Mouse (Mus musculus): ENCODE measurements around the gene Smg5. TPM values are rescaled to one million over a fixed set of nuclear protein-coding genes. Genes with fewer than 3 reads are reported as not detected.

The Smg5 gene
- polyA plus RNA-seq, 1 experiment, result 84.5 TPM

DNA sequence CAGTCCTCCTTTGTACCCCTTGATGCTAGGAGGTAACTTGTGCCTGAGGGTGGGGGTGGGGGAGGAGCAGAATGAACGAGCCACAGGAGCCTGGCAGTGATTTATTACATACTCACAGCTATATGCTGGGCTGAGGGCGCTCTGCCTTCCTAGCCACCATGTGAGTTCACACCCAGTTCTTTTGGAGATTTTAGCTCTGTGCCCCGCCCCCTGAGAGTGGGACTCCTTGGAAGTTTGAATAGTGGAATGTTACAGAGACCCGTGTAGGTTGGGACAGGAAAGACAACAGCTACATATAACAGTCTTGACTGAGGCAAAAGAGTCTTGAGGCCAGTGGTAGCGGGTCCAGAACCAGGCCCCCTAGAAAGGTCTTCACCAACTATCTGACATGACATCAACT lies 7.1 kb upstream of the Smg5 start:
- Histone ChIP-seq H3K36me3 (ENCODE audit: control insufficient read depth, insufficient read depth) (peaks cover 13% of the 10 kb centered on the region), H3K27me3 (ENCODE audit: control insufficient read depth, insufficient read depth, insufficient read length) (no peaks in the 10 kb centered on the region), H3K4me3 (ENCODE audit: insufficient read depth, poor library complexity, severe bottlenecking) (no peak overlapping the region), H3ac (ENCODE audit: control insufficient read depth, insufficient read length, low read depth) (no peak overlapping the region), H3K79me3 (ENCODE audit: low read depth) (peaks cover 17% of the 10 kb centered on the region), H3K79me2 (ENCODE audit: control insufficient read depth, insufficient read depth) (peaks cover 22% of the 10 kb centered on the region)
- no peak for TF ChIP-seq MAX (IDR thresholded peaks at IDR 0.05)
- TF ChIP-seq CTCF (IDR thresholded peaks at IDR 0.05; ENCODE audit: control insufficient read depth, insufficient read depth, insufficient read length), result no peak
- no peak for TF ChIP-seq FOSL1 (IDR thresholded peaks at IDR 0.05; ENCODE audit: insufficient read depth, low read length, poor library complexity, severe bottlenecking)
- TF ChIP-seq CEBPB (IDR thresholded peaks at IDR 0.05; ENCODE audit: low read depth), result no peak
- TF ChIP-seq MYOG (IDR thresholded peaks at IDR 0.05; ENCODE audit: control insufficient read depth, extremely low read depth, insufficient read length), result no peak
- no peak for TF ChIP-seq MYOD1 (IDR thresholded peaks at IDR 0.05; ENCODE audit: control insufficient read depth, insufficient read length, low read depth)
- TF ChIP-seq USF1 (IDR thresholded peaks at IDR 0.05; ENCODE audit: low read depth), result no peak

- TF ChIP-seq MYOG (IDR thresholded peaks at IDR 0.05; ENCODE audit: control insufficient read depth, extremely low read depth, insufficient read length) (no peak), MYOD1 (IDR thresholded peaks at IDR 0.05; ENCODE audit: control insufficient read depth, insufficient read length, low read depth) (no peak), CTCF (IDR thresholded peaks at IDR 0.05; ENCODE audit: control insufficient read depth, insufficient read depth, insufficient read length) (peak; percentile 58)
These were observed 4.8 kb upstream of the Smg5 start for GRCm38 (mm10) chr3:88331282-88331681.

DNA sequence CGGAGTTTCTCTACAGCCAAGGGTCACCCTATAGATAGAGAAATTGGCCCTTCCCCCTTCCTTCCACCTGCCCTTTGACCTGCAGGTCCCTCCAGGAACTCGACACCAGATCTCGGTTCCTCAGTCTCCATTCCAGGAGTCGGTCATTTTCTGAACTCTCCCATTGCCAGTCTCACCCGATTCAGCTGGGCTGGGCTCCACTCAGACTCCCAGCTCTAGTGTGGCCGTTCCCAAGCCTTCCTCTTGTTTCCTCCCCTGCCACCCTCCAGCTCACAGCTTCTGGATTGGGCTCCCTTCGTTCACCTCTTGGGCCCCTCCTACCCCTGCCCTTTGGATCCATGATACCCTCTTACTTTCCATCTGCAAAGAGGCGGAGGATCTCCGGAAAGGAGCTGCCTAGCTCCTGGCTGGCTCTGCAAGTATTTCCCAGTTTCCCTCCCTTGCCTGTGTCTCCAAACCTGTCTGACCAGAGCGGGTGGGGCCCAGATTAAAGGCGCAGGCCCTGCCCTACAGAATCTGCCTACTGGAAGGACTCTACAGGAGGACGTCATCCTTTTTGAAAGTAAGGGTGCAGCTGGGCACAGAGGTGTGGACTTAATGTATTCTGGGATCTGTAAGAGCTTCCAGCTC lies 1.9 kb upstream of the Smg5 start:
- peaks cover 29% of the 10 kb centered on the region for H3K79me2 ChIP-seq (ENCODE audit: control insufficient read depth, insufficient read depth)
- TF ChIP-seq CTCF (IDR thresholded peaks at IDR 0.05; ENCODE audit: control insufficient read depth, insufficient read depth, insufficient read length) (no peak), MYOD1 (IDR thresholded peaks at IDR 0.05; ENCODE audit: control insufficient read depth, insufficient read length, low read depth) (no peak), MAX (IDR thresholded peaks at IDR 0.05) (no peak), CEBPB (IDR thresholded peaks at IDR 0.05; ENCODE audit: low read depth) (no peak)
- no peak overlapping the region for H3K4me3 ChIP-seq (ENCODE audit: insufficient read depth, poor library complexity, severe bottlenecking)
- no peaks in the 10 kb centered on the region for H3K27me3 ChIP-seq (ENCODE audit: control insufficient read depth, insufficient read depth, insufficient read length)
- H3K79me3 ChIP-seq (ENCODE audit: low read depth), result peaks cover 28% of the 10 kb centered on the region
- peaks cover 17% of the 10 kb centered on the region for H3K36me3 ChIP-seq (ENCODE audit: control insufficient read depth, insufficient read depth)
- no peak overlapping the region for H3ac ChIP-seq (ENCODE audit: control insufficient read depth, insufficient read length, low read depth)

More at GRCm38 (mm10) chr3:88331282-88331681, 4.8 kb upstream of the Smg5 start:
- Histone ChIP-seq H3K27me3 (ENCODE audit: control insufficient read depth, insufficient read depth, insufficient read length) (no peaks in the 10 kb centered on the region), H3K79me2 (ENCODE audit: control insufficient read depth, insufficient read depth) (peaks cover 7% of the 10 kb centered on the region), H3K79me3 (ENCODE audit: low read depth) (peaks cover 9% of the 10 kb centered on the region), H3ac (ENCODE audit: control insufficient read depth, insufficient read length, low read depth) (no peak overlapping the region), H3K36me3 (ENCODE audit: control insufficient read depth, insufficient read depth) (peaks cover 13% of the 10 kb centered on the region), H3K4me3 (ENCODE audit: insufficient read depth, poor library complexity, severe bottlenecking) (no peak overlapping the region)

- Histone ChIP-seq H3ac (ENCODE audit: control insufficient read depth, insufficient read length, low read depth) (peak overlapping the region; percentile 35), H3K36me3 (ENCODE audit: control insufficient read depth, insufficient read depth) (peaks cover 24% of the 10 kb centered on the region), H3K4me3 (ENCODE audit: insufficient read depth, poor library complexity, severe bottlenecking) (peak overlapping the region; percentile 74), H3K27me3 (ENCODE audit: control insufficient read depth, insufficient read depth, insufficient read length) (no peaks in the 10 kb centered on the region), H3K79me3 (ENCODE audit: low read depth) (peaks cover 36% of the 10 kb centered on the region), H3K79me2 (ENCODE audit: control insufficient read depth, insufficient read depth) (peaks cover 38% of the 10 kb centered on the region)
- no peak for TF ChIP-seq MAX (IDR thresholded peaks at IDR 0.05)
- no peak for TF ChIP-seq MYOD1 (IDR thresholded peaks at IDR 0.05; ENCODE audit: control insufficient read depth, insufficient read length, low read depth)
- TF ChIP-seq FOSL1 (IDR thresholded peaks at IDR 0.05; ENCODE audit: insufficient read depth, low read length, poor library complexity, severe bottlenecking), result no peak
- TF ChIP-seq CEBPB (IDR thresholded peaks at IDR 0.05; ENCODE audit: low read depth), result no peak
- TF ChIP-seq MYOG (IDR thresholded peaks at IDR 0.05; ENCODE audit: control insufficient read depth, extremely low read depth, insufficient read length), result no peak
- no peak for TF ChIP-seq CTCF (IDR thresholded peaks at IDR 0.05; ENCODE audit: control insufficient read depth, insufficient read depth, insufficient read length)
- no peak for TF ChIP-seq USF1 (IDR thresholded peaks at IDR 0.05; ENCODE audit: low read depth)
These were observed 1.1 kb upstream of the Smg5 start for GRCm38 (mm10) chr3:88334902-88335435.

- H3K4me3 ChIP-seq (ENCODE audit: insufficient read depth, poor library complexity, severe bottlenecking), result peak overlapping the region; percentile 74
- TF ChIP-seq CTCF (IDR thresholded peaks at IDR 0.05; ENCODE audit: control insufficient read depth, insufficient read depth, insufficient read length) (no peak), MYOG (IDR thresholded peaks at IDR 0.05; ENCODE audit: control insufficient read depth, extremely low read depth, insufficient read length) (no peak), MAX (IDR thresholded peaks at IDR 0.05) (no peak), MYOD1 (IDR thresholded peaks at IDR 0.05; ENCODE audit: control insufficient read depth, insufficient read length, low read depth) (no peak), USF1 (IDR thresholded peaks at IDR 0.05; ENCODE audit: low read depth) (no peak), CEBPB (IDR thresholded peaks at IDR 0.05; ENCODE audit: low read depth) (no peak), FOSL1 (IDR thresholded peaks at IDR 0.05; ENCODE audit: insufficient read depth, low read length, poor library complexity, severe bottlenecking) (no peak)
- peaks cover 43% of the 10 kb centered on the region for H3K79me2 ChIP-seq (ENCODE audit: control insufficient read depth, insufficient read depth)
- H3ac ChIP-seq (ENCODE audit: control insufficient read depth, insufficient read length, low read depth), result peak overlapping the region; percentile 94
- peaks cover 41% of the 10 kb centered on the region for H3K79me3 ChIP-seq (ENCODE audit: low read depth)
- H3K36me3 ChIP-seq (ENCODE audit: control insufficient read depth, insufficient read depth), result peaks cover 29% of the 10 kb centered on the region
- no peaks in the 10 kb centered on the region for H3K27me3 ChIP-seq (ENCODE audit: control insufficient read depth, insufficient read depth, insufficient read length)
These were observed 515 bp upstream of the Smg5 start for GRCm38 (mm10) chr3:88335436-88336053.
